Mouse (Mus musculus) CH12.LX (cell line): Measurements from ENCODE around the gene Eef2kmt. TPM values are rescaled to one million over a fixed set of nuclear protein-coding genes. Genes with fewer than 3 reads are reported as not detected.

Experiments
- DNase-seq: peaks from one replicate; pipeline ENCODE4 v3.0.0-alpha.2; 2013; ENCODE audit errors: extremely low read depth
- H3K27ac ChIP-seq: 2 replicates; pipeline ENCODE4 v1.5.1; 2012; ENCODE audit warnings: low read depth, mild to moderate bottlenecking, control low read depth, moderate library complexity; ENCODE audit not compliant: insufficient read depth
- H3K27me3 ChIP-seq: replicated peaks from 2 replicates; pipeline ENCODE3; 2012; ENCODE audit warnings: inconsistent platforms
- H3K36me3 ChIP-seq, 2 experiments: replicated peaks in 1 of 2; 2 replicates each; pipeline versions ENCODE3 to v1.6.1; 2012; ENCODE audit warnings: inconsistent platforms in 1 of 2, low read length in 1 of 2, mild to moderate bottlenecking in 1 of 2, mixed read lengths in 1 of 2, moderate library complexity in 1 of 2; ENCODE audit not compliant: control insufficient read depth in 1 of 2, insufficient read depth in 1 of 2
- H3K4me1 ChIP-seq, 2 experiments: 2 replicates each; pipeline ENCODE4 v1.6.1; 2012; ENCODE audit warnings: inconsistent platforms in 1 of 2, moderate library complexity in 1 of 2; ENCODE audit not compliant: insufficient read depth in 2 of 2, control insufficient read depth in 1 of 2
- H3K4me2 ChIP-seq: 2 replicates; pipeline ENCODE4 v1.6.1; 2012; ENCODE audit warnings: low read depth, mild to moderate bottlenecking, control low read depth; ENCODE audit not compliant: poor library complexity, insufficient read depth, severe bottlenecking
- H3K4me3 ChIP-seq, 3 experiments: fragments of 150-350 bp in 1 of 3; sonication (generic) in 1 of 3; replicated peaks in 1 of 3; 2 replicates each; pipeline versions ENCODE3 to v1.5.1; 2011 to 2012; ENCODE audit warnings: low read depth in 2 of 3, low read length in 2 of 3, mild to moderate bottlenecking in 2 of 3, moderate library complexity in 2 of 3, control low read depth in 1 of 3, improper control_type of control experiment in 1 of 3, inconsistent platforms in 1 of 3, mixed read lengths in 1 of 3; ENCODE audit not compliant: poor library complexity in 1 of 3
- H3K79me2 ChIP-seq: replicated peaks from 2 replicates; pipeline ENCODE4 v1.6.1; 2012; ENCODE audit warnings: mild to moderate bottlenecking, moderate library complexity; ENCODE audit not compliant: control insufficient read depth, poor library complexity, insufficient read depth, severe bottlenecking; ENCODE audit errors: extremely low read depth
- H3K9ac ChIP-seq: 2 replicates; pipeline ENCODE4 v1.6.1; 2012; ENCODE audit warnings: low read depth, mild to moderate bottlenecking, control low read depth, moderate library complexity; ENCODE audit not compliant: insufficient read depth
- H3K9me3 ChIP-seq: replicated peaks from 2 replicates; pipeline ENCODE3; 2012; ENCODE audit warnings: low read length, inconsistent platforms, mixed read lengths
- BHLHE40 ChIP-seq: IDR thresholded peaks from 2 replicates; pipeline ENCODE4 v1.6.1; 2011; ENCODE audit warnings: mild to moderate bottlenecking, low read depth, low read length, improper control_type of control experiment
- CHD1 ChIP-seq: IDR thresholded peaks from 2 replicates; pipeline ENCODE4 v1.6.1; 2012; ENCODE audit warnings: low read depth, low read length, improper control_type of control experiment, inconsistent platforms
- CTCF ChIP-seq, 2 experiments: IDR thresholded peaks in 1 of 2; conservative IDR thresholded peaks in 1 of 2; 2 replicates each; pipeline ENCODE4 v1.5.1; 2011 to 2012; ENCODE audit warnings: low read depth in 2 of 2, low read length in 2 of 2, improper control_type of control experiment in 1 of 2, inconsistent platforms in 1 of 2, mild to moderate bottlenecking in 1 of 2, moderate library complexity in 1 of 2
- ETS1 ChIP-seq: conservative IDR thresholded peaks from 2 replicates; pipeline ENCODE4 v1.6.1; 2012; ENCODE audit warnings: low read depth, mild to moderate bottlenecking, inconsistent platforms, low read length, improper control_type of control experiment, moderate library complexity
- JUN ChIP-seq: IDR thresholded peaks from 2 replicates; pipeline ENCODE4 v1.6.1; 2011; ENCODE audit warnings: low read depth, mild to moderate bottlenecking, low read length, improper control_type of control experiment, moderate library complexity; ENCODE audit not compliant: insufficient read depth
- MAFK ChIP-seq: IDR thresholded peaks from 2 replicates; pipeline ENCODE4 v1.6.1; 2011; ENCODE audit warnings: low read length, improper control_type of control experiment; ENCODE audit not compliant: insufficient replicate concordance
- MAX ChIP-seq: IDR thresholded peaks from 2 replicates; pipeline ENCODE4 v1.6.1; 2011; ENCODE audit warnings: low read length, improper control_type of control experiment
- NELFE ChIP-seq: IDR thresholded peaks from 2 replicates; pipeline ENCODE4 v1.6.1; 2011; ENCODE audit warnings: low read depth, low read length, improper control_type of control experiment
- NRF1 ChIP-seq: IDR thresholded peaks from 2 replicates; pipeline ENCODE4 v1.6.1; 2014; ENCODE audit warnings: low read depth, mild to moderate bottlenecking, inconsistent platforms, low read length, improper control_type of control experiment, moderate library complexity
- PAX5 ChIP-seq: IDR thresholded peaks from 2 replicates; pipeline ENCODE4 v1.6.1; 2012; ENCODE audit warnings: low read length, inconsistent platforms, mixed read lengths
- POLR2A ChIP-seq: IDR thresholded peaks from 2 replicates; pipeline ENCODE4 v1.6.1; 2011; ENCODE audit warnings: low read depth, mild to moderate bottlenecking, improper control_type of control experiment, low read length
- RAD21 ChIP-seq: IDR thresholded peaks from 2 replicates; pipeline ENCODE4 v1.6.1; 2011; ENCODE audit warnings: low read depth, mild to moderate bottlenecking, low read length, improper control_type of control experiment, moderate library complexity
- RCOR1 ChIP-seq: conservative IDR thresholded peaks from 2 replicates; pipeline ENCODE4 v1.6.1; 2012; ENCODE audit warnings: low read depth, mild to moderate bottlenecking, inconsistent platforms, low read length, improper control_type of control experiment
- SMC3 ChIP-seq: IDR thresholded peaks from 2 replicates; pipeline ENCODE4 v1.6.1; 2011; ENCODE audit warnings: low read depth, low read length, improper control_type of control experiment
- TCF12 ChIP-seq: IDR thresholded peaks from 2 replicates; pipeline ENCODE4 v1.6.1; 2014; ENCODE audit warnings: low read depth, mild to moderate bottlenecking, inconsistent platforms, low read length, improper control_type of control experiment
- UBTF ChIP-seq: IDR thresholded peaks from 2 replicates; pipeline ENCODE4 v1.6.1; 2012; ENCODE audit warnings: low read depth, mild to moderate bottlenecking, inconsistent platforms, low read length, improper control_type of control experiment, moderate library complexity
- USF2 ChIP-seq: conservative IDR thresholded peaks from 2 replicates; pipeline ENCODE4 v1.6.1; 2011; ENCODE audit warnings: low read depth, low read length, improper control_type of control experiment
- ZKSCAN1 ChIP-seq: IDR thresholded peaks from 2 replicates; pipeline ENCODE4 v1.6.1; 2012; ENCODE audit warnings: low read depth, inconsistent platforms, low read length, improper control_type of control experiment, borderline replicate concordance
- ZMIZ1 ChIP-seq: IDR thresholded peaks from 2 replicates; pipeline ENCODE4 v1.6.1; 2012; ENCODE audit warnings: low read depth, mild to moderate bottlenecking, inconsistent platforms, low read length, improper control_type of control experiment
- dilution Hi-C: fragments of 300-500 bp; cut with MboI; formaldehyde crosslinking; loops from 2 replicates; pipeline ENCODE4 v1.14.3; 2020; ENCODE audit warnings: low sequenced_read_pairs; ENCODE audit not compliant: extremely low pct_unique_long_range_greater_than_20kb, extremely low pct_ligation_motif_present
- in situ Hi-C: fragments of 300-500 bp; cut with MboI; formaldehyde crosslinking; loops from 3 replicates; pipeline ENCODE4 v1.14.3; 2019; ENCODE audit warnings: low sequenced_read_pairs, low pct_ligation_motif_present, low pct_unique_long_range_greater_than_20kb, mixed read lengths
- polyA plus RNA-seq: library from polyadenylated mRNA; unstranded; fragments of >175 nt; gene quantifications from 2 replicates; pipeline ENCODE4 v1.2.1, GENCODE M21; 2012; ENCODE audit warnings: low read depth; ENCODE audit not compliant: insufficient read length
- total RNA-seq, 2 experiments: library from RNA; depleted of rRNA; stranded (reverse); fragments of 300-350 nt in 1 of 2; fragments of >200 nt in 1 of 2; gene quantifications; 2 replicates each; pipeline ENCODE4 v1.2.3; 2012 to 2014

The Eef2kmt gene
- total and polyA plus RNA-seq, 3 experiments, result 38.5 to 41.6 (median 39.8) TPM

DNA sequence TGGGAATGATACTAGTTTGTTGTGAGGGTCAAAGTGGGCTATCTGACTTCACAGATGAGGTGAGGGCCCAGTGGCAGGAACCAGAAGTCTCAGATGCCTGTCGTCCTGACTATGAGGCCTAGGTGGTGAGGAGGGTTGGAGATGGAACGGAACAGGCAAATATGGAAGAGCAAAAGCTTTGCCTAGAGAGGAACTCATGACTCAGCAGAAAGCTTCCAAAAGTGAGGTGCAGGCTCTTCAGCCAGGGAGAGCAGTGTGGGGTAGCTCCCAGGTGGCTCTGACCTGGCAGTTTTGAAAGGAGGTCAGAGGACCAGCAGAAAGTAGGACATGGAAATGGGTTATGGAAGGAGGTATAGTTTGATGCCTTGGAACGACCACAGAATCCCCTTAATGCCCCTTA lies 4.9 kb downstream of the Eef2kmt start:
- peaks cover 3 to 17% of the 10 kb centered on the region in 2 experiments; a peak in 3 of 4 replicates for H3K4me1 ChIP-seq
- no peak overlapping the region for H3K27ac ChIP-seq
- H3K79me2 ChIP-seq, result no peaks in the 10 kb centered on the region; the same call in 1 of the 2 replicates
- no peaks in the 10 kb centered on the region for H3K9me3 ChIP-seq
- TF ChIP-seq MAFK, result 0 out of 2 replicates have a peak, but pooled peaks have one; percentile 44
- no peak for TF ChIP-seq NRF1
- no peak overlapping the region for H3K4me2 ChIP-seq
- peaks cover 54 to 75% of the 10 kb centered on the region in 2 experiments for H3K36me3 ChIP-seq
- H3K4me3 ChIP-seq, result no peak overlapping the region
- H3K9ac ChIP-seq, result no peak overlapping the region
- in situ Hi-C loops, result no loop called here
- dilution Hi-C loops, result no loop called here
- no peaks in the 10 kb centered on the region for H3K27me3 ChIP-seq
- DNase-seq, result no peak

DNA sequence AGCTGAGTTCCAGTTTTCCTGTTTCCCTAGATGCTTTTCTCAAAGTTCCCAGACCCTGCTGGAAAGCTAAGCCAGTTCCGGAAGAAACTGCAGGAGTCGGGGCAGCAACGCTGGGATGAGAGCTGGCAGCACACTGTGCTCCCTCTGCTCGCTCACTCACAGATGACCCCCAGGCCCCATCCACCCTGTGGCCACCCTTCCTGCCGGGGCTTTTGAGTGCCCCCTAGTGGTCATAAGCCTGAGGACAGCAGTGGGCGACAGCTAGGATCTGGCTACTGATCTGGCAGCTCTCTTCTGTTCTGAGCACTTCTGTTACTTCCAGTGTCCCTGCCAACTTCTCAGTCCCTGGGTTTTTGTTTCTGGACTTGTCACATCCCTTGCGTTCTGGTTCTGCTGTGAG lies 11.4 kb downstream of the Eef2kmt start:
- Histone ChIP-seq H3K4me1 (no peaks in the 10 kb centered on the region), H3K9me3 (no peaks in the 10 kb centered on the region), H3K79me2 (no peaks in the 10 kb centered on the region)
- dilution Hi-C loops, result no loop called here
- TF ChIP-seq NRF1 (no peak), ZMIZ1 (no peak), ZKSCAN1 (no peak), ETS1 (no peak), BHLHE40 (no peak), UBTF (no peak), CTCF (conservative IDR thresholded peaks at IDR 0.05 in 1 of 2, IDR thresholded peaks at IDR 0.05 in 1 of 2; ENCODE audit: low read depth in 2 of 2, low read length in 2 of 2) (peak; percentile 85 to 87), TCF12 (no peak), SMC3 (peak; percentile 43), RCOR1 (no peak), JUN (no peak), USF2 (no peak), RAD21 (peak; percentile 62), NELFE (no peak), PAX5 (no peak), MAFK (no peak), CHD1 (no peak), MAX (no peak), POLR2A (peak; percentile 21)
- TF ChIP-seq, all 38 proteins: peak for 4
- no peak overlapping the region for H3K4me3 ChIP-seq
- H3K4me2 ChIP-seq, result no peak overlapping the region
- no peak overlapping the region for H3K27ac ChIP-seq
- in situ Hi-C loops, result loop anchor here (5.0 kb wide), 1 partner anchor 37 kb away; no protein-coding TSS in a partner anchor
- H3K36me3 ChIP-seq, result peaks cover 87 to 97% of the 10 kb centered on the region in 2 experiments
- no peaks in the 10 kb centered on the region for H3K27me3 ChIP-seq
- H3K9ac ChIP-seq, result no peak overlapping the region
- DNase-seq, result peak; percentile 66
